Mouse (Mus musculus) cerebellum, adult 2 months (tissue): ENCODE data around the gene Tppp3.

Experiments
- CTCF ChIP-seq: fragments of 200-500 bp; IDR thresholded peaks from 2 replicates; pipeline ENCODE4 v1.5.1; 2011; ENCODE audit warnings: low read depth, mild to moderate bottlenecking, control low read depth, low read length, moderate library complexity, borderline replicate concordance; ENCODE audit not compliant: insufficient read depth
- POLR2A ChIP-seq: fragments of 200-500 bp; IDR thresholded peaks from 2 replicates; pipeline ENCODE4 v1.6.1; 2011; ENCODE audit warnings: low read length, control low read depth, borderline replicate concordance; ENCODE audit not compliant: insufficient read depth

GRCm38 (mm10) chr8:105470262-105470661 is 1.1 kb downstream of the Tppp3 start:
- no peak for TF ChIP-seq POLR2A
- TF ChIP-seq CTCF = no peak
